Mouse (Mus musculus) E14TG2a.4 (cell line): ENCODE results near the gene Tpm3-rs7.
"Not testable (repeated sequence)": the region's sequence is repeated elsewhere in the genome, so short reads cannot be mapped to it uniquely, and the experiment has no call there.

Experiments used
- H3K27me3 ChIP-seq: 2 replicates; pipeline ENCODE4 v1.6.1; 2014; ENCODE audit warnings: low read length, control low read depth; ENCODE audit not compliant: insufficient read depth
- H3K36me3 ChIP-seq: 2 replicates; pipeline ENCODE4 v1.6.1; 2014; ENCODE audit warnings: low read length, control low read depth; ENCODE audit not compliant: insufficient read depth
- H3K4me1 ChIP-seq: replicated peaks from 2 replicates; pipeline ENCODE4 v1.6.1; 2014; ENCODE audit warnings: low read depth, low read length, control low read depth
- H3K4me3 ChIP-seq: replicated peaks from 2 replicates; pipeline ENCODE4 v1.5.1; 2014; ENCODE audit warnings: mild to moderate bottlenecking, low read length
- H3K9me3 ChIP-seq: 2 replicates; pipeline ENCODE4 v1.6.1; 2014; ENCODE audit warnings: low read length, control low read depth
- CTCF ChIP-seq: conservative IDR thresholded peaks from 2 replicates; pipeline ENCODE4 v1.5.1; 2014; ENCODE audit warnings: low read length
- NANOG ChIP-seq: IDR thresholded peaks from 2 replicates; pipeline ENCODE4 v1.6.1; 2014; ENCODE audit warnings: borderline replicate concordance, low read length, mixed read lengths
- POU5F1 ChIP-seq: IDR thresholded peaks from 2 replicates; pipeline ENCODE4 v1.6.1; 2014; ENCODE audit warnings: low read length, borderline replicate concordance

The Tpm3-rs7 gene

DNA sequence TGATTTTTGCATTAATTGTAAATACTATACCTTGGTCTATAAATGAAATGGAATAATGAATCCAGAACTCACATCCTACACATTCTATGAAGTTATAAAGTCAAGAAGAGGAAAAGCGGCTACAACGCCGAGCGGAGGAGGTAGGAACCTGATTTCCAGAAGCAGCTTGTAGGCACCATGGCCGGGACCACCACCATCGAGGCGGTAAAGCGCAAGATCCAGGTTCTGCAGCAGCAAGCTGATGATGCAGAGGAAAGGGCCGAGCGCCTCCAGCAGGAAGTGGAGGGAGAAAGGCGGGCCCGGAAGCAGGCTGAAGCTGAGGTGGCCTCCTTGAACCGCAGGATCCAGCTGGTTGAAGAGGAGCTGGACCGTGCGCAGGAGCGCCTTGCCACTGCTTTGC is at the start of gene Tpm3-rs7:
TSS of gene Tpm3-rs7 (plus strand) at position 110 of the 400 bp plus-strand sequence.
- H3K4me3 ChIP-seq, H3K36me3 ChIP-seq, H3K27me3 ChIP-seq, H3K4me1 ChIP-seq, H3K9me3 ChIP-seq: not testable (repeated sequence)

GRCm38 (mm10) chr14:113317023-113317422 is 2.6 kb downstream of the Tpm3-rs7 start:
- no peaks in the 10 kb centered on the region for H3K4me1 ChIP-seq
- no peak overlapping the region for H3K4me3 ChIP-seq
- no peaks in the 10 kb centered on the region for H3K36me3 ChIP-seq
- TF ChIP-seq CTCF, result no peak
- no peak for TF ChIP-seq POU5F1
- no peak for TF ChIP-seq NANOG
- H3K9me3 ChIP-seq, result no peaks in the 10 kb centered on the region
- H3K27me3 ChIP-seq, result no peaks in the 10 kb centered on the region

GRCm38 (mm10) chr14:113363361-113363760 is 49.0 kb downstream of the Tpm3-rs7 start:
- H3K4me3 ChIP-seq, result no peak overlapping the region
- H3K36me3 ChIP-seq, result no peaks in the 10 kb centered on the region
- no peak for TF ChIP-seq POU5F1
- no peak for TF ChIP-seq NANOG
- TF ChIP-seq CTCF, result no peak
- no peaks in the 10 kb centered on the region for H3K27me3 ChIP-seq
- no peaks in the 10 kb centered on the region for H3K4me1 ChIP-seq
- peaks cover 11% of the 10 kb centered on the region for H3K9me3 ChIP-seq
